Mouse (Mus musculus): ENCODE measurements at regions not wholly inside any gene's neighbourhood (a gene's known extent, or its start where the extent isn't known, plus 50 kb on each side); places are given as distances from the start of the nearest gene placed in this dataset.

DNA sequence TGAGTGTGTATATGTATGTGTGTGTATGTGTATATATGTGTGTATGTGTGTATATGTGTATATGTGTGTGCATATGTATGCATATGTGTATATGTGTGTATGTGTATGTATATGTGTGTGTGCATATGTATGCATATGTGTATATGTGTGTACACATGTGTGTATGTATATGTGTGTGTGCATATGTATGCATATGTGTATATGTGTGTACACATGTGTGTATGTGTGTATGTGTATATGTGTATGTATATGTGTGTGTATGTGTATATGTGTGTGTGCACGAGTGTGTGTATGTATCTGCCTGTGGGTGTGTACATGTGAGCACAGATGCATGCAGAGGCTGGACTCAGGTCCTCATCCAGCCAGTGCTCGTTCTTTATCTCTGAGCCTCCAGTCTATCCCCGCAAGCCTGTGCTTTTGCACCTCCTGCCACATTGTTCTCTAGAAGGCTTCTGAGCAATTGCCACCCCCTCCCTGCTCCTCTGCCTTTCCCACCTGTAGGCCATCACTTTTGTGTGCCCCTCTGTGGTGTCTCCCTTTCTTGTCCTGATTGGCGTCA lies 53.9 kb upstream of the Aldh1b1 start:
- no peak for TF ChIP-seq CTCF (IDR thresholded peaks at IDR 0.05; ENCODE audit: extremely low read depth, insufficient read depth, low read length)
- no peak for TF ChIP-seq POLR2A (IDR thresholded peaks at IDR 0.05; ENCODE audit: extremely low read depth, insufficient read depth, low read length)
